Comparison of ENCODE assay signal across 10 mouse cellular contexts in the genomic region with DNA sequence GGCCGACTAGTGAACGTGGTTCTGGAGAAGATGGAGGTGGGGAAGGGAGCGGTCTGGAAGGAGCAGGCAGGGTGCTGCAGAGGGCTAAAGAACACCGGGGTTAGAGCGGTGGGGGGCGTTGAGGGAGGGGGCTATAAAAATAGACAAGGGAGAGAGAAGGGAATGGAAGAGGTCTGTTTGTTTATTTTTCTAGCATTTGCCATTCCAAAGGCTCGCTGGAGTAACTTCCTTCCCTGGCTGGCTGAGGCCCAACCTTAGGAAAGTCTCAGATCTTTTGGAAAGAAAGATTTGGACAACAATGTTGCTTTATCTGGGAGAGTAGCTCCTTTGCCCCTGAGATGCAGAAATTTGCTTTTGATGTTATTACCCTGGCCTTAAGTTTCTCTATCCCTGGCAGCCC. TPM values are rescaled to one million over a fixed set of nuclear protein-coding genes. Genes with fewer than 3 reads are reported as not detected.
DNase-seq lines count a peak whose midpoint lies in the region; ATAC-seq lines count a peak whose summit lies in the region.
"Had no signal": no experiment of that assay in that cellular context is flagged by ENCODE, and none has a peak within 500 bp of the region (broad histone marks: within the 10 kb centered on the region; RNA-seq: fewer than 3 reads in every experiment).

No protein-coding gene starts in this region.

- no peaks in the 10 kb centered on the region for H3K36me3 ChIP-seq in neural tube, embryonic 11.5 days (ENCODE audit: control insufficient read depth, insufficient read depth, low read length)
- no peaks in the 10 kb centered on the region for H3K36me3 ChIP-seq in hindbrain, embryonic 13.5 days
- no peaks in the 10 kb centered on the region for H3K36me3 ChIP-seq in lung, embryonic 15.5 days
- H3K36me3 ChIP-seq: G1E had no signal

- no peak overlapping the region for H3K4me3 ChIP-seq in neural tube, embryonic 11.5 days (ENCODE audit: low read depth, low read length)
- H3K4me3 ChIP-seq in hindbrain, embryonic 13.5 days, result no peak overlapping the region
- no peak overlapping the region for H3K4me3 ChIP-seq in lung, embryonic 15.5 days
- H3K4me3 ChIP-seq: myocyte had no signal

- WGBS in neural tube, embryonic 11.5 days, result 37% methylated on average over 7 of the region's 7 CpGs
- WGBS in hindbrain, embryonic 13.5 days, result 33% methylated on average over 7 of the region's 7 CpGs
- 11% methylated on average over 7 of the region's 7 CpGs for WGBS in lung, embryonic 15.5 days

- H3K27me3 ChIP-seq in neural tube, embryonic 11.5 days (ENCODE audit: control insufficient read depth, insufficient read depth, low read length), result no peaks in the 10 kb centered on the region
- H3K27me3 ChIP-seq in hindbrain, embryonic 13.5 days, result peaks cover 6% of the 10 kb centered on the region; the same call in 1 of the 2 replicates
- H3K27me3 ChIP-seq in lung, embryonic 15.5 days, result no peaks in the 10 kb centered on the region

- DNase-seq in neural tube, embryonic 11.5 days (ENCODE audit: low spot score), result peak; percentile 25
- DNase-seq in neural tube, embryonic 10.5 days (ENCODE audit: extremely low spot score, low spot score), result no peak
- peak; percentile 43 for DNase-seq in testis, postnatal 14 days (ENCODE audit: low spot score)
- no peak for DNase-seq in layer of hippocampus, postnatal 14 days (ENCODE audit: low spot score in 2 of 2)
- no peak for DNase-seq in adrenal gland, adult 18-20 months (ENCODE audit: low spot score in 2 of 2)
- no peak for DNase-seq in thymus, postnatal 14 days

- H3K9ac ChIP-seq in neural tube, embryonic 11.5 days (ENCODE audit: low read length), result no peak overlapping the region
- no peak overlapping the region for H3K9ac ChIP-seq in hindbrain, embryonic 13.5 days
- H3K9ac ChIP-seq in lung, embryonic 15.5 days, result no peak overlapping the region

- H3K4me1 ChIP-seq in neural tube, embryonic 11.5 days (ENCODE audit: control insufficient read depth, insufficient read depth, low read length), result peaks cover 6% of the 10 kb centered on the region; the same call in 1 of the 2 replicates
- peaks cover 35% of the 10 kb centered on the region for H3K4me1 ChIP-seq in hindbrain, embryonic 13.5 days (replicated peaks)
- H3K4me1 ChIP-seq in lung, embryonic 15.5 days, result peaks cover 51% of the 10 kb centered on the region

- H3K27ac ChIP-seq in neural tube, embryonic 11.5 days (ENCODE audit: low read depth, low read length), result no peak overlapping the region
- H3K27ac ChIP-seq in hindbrain, embryonic 13.5 days, result peak overlapping the region; percentile 78
- H3K27ac ChIP-seq in lung, embryonic 15.5 days, result peak overlapping the region; percentile 96

- no peaks in the 10 kb centered on the region for H3K9me3 ChIP-seq in neural tube, embryonic 11.5 days (ENCODE audit: control insufficient read depth, low read length)
- no peaks in the 10 kb centered on the region for H3K9me3 ChIP-seq in hindbrain, embryonic 13.5 days
- no peaks in the 10 kb centered on the region for H3K9me3 ChIP-seq in lung, embryonic 15.5 days

- no peak for ATAC-seq in neural tube, embryonic 11.5 days (ENCODE audit: insufficient read depth, low FRiP score, low TSS enrichment)
- ATAC-seq in hindbrain, embryonic 13.5 days (ENCODE audit: low FRiP score), result no peak
- peak; percentile 58 for ATAC-seq in lung, embryonic 15.5 days (ENCODE audit: borderline replicate concordance, extremely low read depth, low FRiP score, low TSS enrichment)

- no peak overlapping the region for H3K4me2 ChIP-seq in neural tube, embryonic 11.5 days (ENCODE audit: low read depth)
- peak overlapping the region; percentile 48; the same call in 1 of the 2 replicates for H3K4me2 ChIP-seq in hindbrain, embryonic 13.5 days
- peak overlapping the region; percentile 48 for H3K4me2 ChIP-seq in lung, embryonic 15.5 days

RNA-seq across cellular contexts. Expression of a gene that starts 21.6 kb away (rescaled TPM):
- 0.54 and 0.98 TPM in 2 replicates for polyA plus RNA-seq in neural tube, embryonic 11.5 days (2014; fragmentation: Nextera tagmentation; extraction: Ambion mirVana)
- polyA plus RNA-seq in hindbrain, embryonic 13.5 days (2015; fragmentation: Nextera tagmentation; extraction: Ambion mirVana), result 3.3 and 4.6 TPM in 2 replicates
- polyA plus RNA-seq in lung, embryonic 15.5 days (2015; fragmentation: Nextera tagmentation; extraction: Ambion mirVana), result 4.6 TPM in 2 replicates
- total RNA-seq in layer of hippocampus, postnatal 14 days (2021), result 10 to 100 TPM; 31.8 to 40.4 TPM
- 10 to 100 TPM in 1 of 2 experiments, 1 to 10 TPM in 1; 8.9 to 14.8 TPM for total RNA-seq in adrenal gland, adult 18-20 months (2021)
- polyA plus RNA-seq: G1E had no signal

Comparison
In these comparisons a context has a peak if more than half of its experiments do, and no peak if none do; other contexts are left out.
1. DNase-seq: peak in neural tube, embryonic 11.5 days (single experiment) and testis, postnatal 14 days (single experiment); none in neural tube, embryonic 10.5 days (single experiment), layer of hippocampus, postnatal 14 days (0 of 2), adrenal gland, adult 18-20 months (0 of 2) and thymus, postnatal 14 days (single experiment).